Mouse (Mus musculus): ENCODE data around the gene Klhdc7a. TPM values are rescaled to one million over a fixed set of nuclear protein-coding genes. Genes with fewer than 3 reads are reported as not detected.
A peak's percentile ranks its signal among the peaks of the same experiment; 100 is the strongest.

Gene Klhdc7a
- total RNA-seq, 2 experiments from 2014 or later: 8.1 to 9.8 TPM

GRCm38 (mm10) chr4:139960724-139961315, 7.0 kb downstream of the Klhdc7a start:
- no peak for DNase-seq (ENCODE audit: extremely low spot score in 1 of 2, low spot score in 1 of 2)

- DNase-seq (ENCODE audit: extremely low spot score in 1 of 2, low spot score in 1 of 2): no peak
Observed at GRCm38 (mm10) chr4:139960086-139960713, 7.6 kb downstream of the Klhdc7a start.

DNA sequence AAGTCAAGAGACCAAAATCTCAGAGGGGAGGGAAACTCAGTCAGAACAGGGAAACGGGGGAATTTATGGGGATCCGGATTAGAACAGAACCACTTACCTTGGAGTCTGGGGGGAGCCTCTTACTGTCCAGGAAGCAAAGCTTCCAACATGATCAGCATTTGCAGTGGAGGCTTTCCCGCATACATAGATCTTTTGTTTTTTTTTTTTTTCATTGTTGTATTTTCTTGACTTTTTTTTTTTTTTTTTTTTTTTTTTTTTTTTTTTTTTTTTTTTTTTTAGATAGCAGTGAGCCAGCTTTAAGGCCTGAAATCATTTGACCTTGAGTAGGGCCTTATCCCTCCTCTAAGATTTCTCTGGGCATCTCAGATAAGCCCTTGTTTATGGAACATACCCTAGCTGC, 8.6 kb downstream of the Klhdc7a start:
- DNase-seq (ENCODE audit: extremely low spot score in 1 of 2, low spot score in 1 of 2): no peak

DNA sequence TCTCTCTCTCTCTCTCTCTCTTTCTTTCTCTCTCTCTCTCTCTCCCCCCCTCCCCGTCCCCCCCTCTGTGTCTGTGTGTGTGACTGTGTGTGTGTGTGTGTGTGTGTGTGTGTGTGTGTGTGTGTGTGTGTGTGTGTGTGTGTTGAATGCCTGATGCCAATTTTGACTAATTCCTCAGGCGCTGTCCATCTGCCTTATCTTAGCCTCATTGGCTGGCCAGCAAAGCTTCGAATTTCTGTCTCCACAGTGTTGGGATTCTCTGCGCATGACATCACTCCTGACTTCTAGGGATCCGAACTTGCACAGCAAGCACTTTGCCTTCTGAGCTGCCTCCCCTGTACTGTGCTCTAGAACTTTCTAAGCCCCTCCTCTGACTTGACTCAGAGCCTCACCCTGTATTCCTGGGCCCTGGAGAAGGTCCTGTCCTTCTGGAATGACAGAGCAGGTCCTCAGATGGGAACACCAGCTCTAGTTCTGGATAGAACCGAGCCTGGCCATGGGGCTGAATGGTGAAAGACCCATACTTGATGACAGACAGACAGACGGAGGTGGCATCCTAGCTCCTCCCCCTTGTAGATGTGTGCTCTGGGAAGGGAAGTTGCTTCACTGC, 16.8 kb downstream of the Klhdc7a start:
- no peak for DNase-seq (ENCODE audit: extremely low spot score in 1 of 2, low spot score in 1 of 2)

DNA sequence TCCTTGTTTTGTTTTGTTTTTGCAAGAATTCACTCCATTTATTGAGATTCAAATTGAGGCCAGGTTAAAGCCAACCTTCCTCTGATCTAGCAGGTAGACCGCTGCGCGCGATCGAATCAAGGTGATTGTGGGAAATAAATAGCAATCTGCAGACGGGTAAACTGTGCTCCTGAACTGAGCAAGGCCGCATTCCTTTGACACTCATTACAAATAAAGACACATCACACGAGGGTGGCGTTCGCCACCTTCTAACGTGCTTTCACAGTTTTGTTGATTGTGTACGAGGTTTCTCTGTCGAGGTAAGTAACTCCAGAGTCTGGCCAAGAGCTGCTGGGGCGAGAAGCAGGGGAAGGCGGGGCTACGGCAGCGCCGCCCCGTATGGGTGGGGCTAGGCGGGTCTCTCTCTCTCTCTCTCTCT, 17.4 kb downstream of the Klhdc7a start:
- DNase-seq (ENCODE audit: extremely low spot score in 1 of 2, low spot score in 1 of 2): no peak

- DNase-seq (ENCODE audit: extremely low spot score in 1 of 2, low spot score in 1 of 2): no peak
Observed at GRCm38 (mm10) chr4:139948591-139948990, 19.2 kb downstream of the Klhdc7a start.

DNA sequence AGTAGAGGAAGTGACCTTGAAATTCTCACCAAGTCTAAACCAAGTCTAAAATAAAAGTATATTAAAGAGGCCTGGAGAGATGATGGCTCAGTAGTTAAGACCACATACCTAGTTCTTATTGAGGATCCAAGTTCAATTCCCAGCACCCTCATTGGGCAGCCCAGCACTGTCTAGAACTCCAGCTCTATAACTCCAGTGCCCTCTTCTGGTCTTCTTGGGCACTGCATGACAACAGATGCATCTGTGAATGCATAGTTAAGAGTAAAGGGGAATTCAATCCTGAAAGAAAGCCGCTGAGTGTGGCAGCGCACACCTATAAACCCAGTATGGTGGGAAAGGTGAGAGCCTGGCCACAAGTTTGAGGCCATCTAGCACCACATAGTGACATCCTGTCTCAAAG, 20.5 kb downstream of the Klhdc7a start:
- DNase-seq (ENCODE audit: extremely low spot score in 1 of 2, low spot score in 1 of 2): no peak

DNA sequence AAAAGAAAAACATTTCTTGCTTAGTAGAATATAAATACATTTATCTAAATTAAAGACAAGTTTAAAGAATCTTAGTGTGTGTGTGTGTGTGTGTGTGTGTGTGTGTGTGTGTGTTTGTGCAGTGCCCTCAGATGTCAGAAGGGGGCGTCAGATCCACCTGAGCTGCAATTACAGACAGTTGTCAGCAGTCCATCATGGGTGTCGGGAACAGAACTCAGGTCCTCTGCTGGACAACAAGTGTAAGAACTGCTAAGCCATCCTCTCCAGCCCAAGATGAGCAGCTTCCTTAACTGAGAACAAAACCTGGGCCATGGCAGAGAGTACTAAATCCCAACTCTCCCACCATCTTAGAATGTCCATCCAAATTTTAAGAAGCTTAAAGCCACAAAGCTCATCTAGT, 26.0 kb downstream of the Klhdc7a start:
- no peak for DNase-seq (ENCODE audit: extremely low spot score in 1 of 2, low spot score in 1 of 2)

DNA sequence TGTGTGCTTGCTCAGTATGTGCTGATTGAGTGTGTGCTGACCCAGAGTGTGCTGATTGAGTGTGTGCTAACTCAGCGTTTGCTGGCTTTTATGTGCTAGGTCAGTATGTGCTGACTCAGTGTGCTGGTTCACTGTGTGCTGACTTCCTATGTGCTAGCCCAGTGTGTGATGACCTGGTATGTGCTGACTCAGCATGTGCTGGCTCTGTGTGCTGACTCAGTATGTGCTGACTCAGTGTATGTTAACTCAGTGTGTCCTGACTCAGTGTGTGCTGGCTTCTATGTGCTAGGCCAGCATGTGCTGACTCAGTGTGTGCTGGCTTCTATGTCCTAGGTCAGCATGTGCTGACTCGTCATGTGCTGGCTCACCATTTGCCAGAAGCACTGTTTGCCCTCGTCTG, 32.3 kb downstream of the Klhdc7a start:
- no peak for DNase-seq (ENCODE audit: extremely low spot score in 1 of 2, low spot score in 1 of 2)

DNA sequence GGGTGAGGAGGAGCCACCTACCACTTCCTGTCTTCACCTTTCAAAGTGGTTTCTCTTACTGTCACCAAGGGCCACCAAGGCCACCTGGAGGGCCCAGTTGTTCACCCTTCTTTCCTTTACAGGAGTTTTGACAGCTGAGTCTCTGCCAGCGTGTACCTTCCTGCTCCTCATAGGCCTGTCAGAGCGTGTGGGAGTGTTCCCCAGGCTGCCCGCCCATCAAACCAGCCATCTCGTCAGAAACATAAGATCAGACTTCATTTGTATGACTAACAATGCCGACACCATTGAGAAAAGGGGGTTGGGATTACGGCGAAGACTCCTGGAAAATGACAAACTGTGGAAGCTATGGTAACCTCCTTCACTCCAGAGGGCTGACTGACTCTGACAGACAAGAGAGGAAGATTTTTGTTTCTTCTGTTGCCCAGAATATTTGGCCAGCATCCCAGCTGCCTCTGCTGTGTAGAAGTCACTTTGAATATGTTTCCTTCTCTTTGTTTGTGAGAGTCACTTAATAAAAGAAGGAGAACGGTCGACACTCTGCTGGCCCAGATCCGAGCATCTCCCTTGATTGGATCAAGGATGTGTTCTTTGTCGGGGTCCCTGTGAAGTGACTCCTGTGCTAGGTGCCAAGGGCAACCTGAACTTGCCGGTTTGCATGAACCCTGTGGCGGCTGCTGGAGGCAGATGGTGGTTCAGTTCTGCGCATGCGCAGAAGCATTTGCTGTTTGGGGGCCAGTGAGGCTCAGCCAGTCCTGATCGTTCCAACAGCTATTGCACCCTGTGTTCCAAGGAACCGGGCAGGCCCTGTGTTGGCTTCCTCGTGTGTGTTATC, 34.6 kb downstream of the Klhdc7a start:
- DNase-seq (ENCODE audit: extremely low spot score in 1 of 2, low spot score in 1 of 2): peak; percentile 57 to 73

GRCm38 (mm10) chr4:139931790-139932510, 35.9 kb downstream of the Klhdc7a start:
- DNase-seq (ENCODE audit: extremely low spot score in 1 of 2, low spot score in 1 of 2): no peak

GRCm38 (mm10) chr4:139930885-139931284, 36.9 kb downstream of the Klhdc7a start:
- no peak for DNase-seq (ENCODE audit: extremely low spot score in 1 of 2, low spot score in 1 of 2)

DNA sequence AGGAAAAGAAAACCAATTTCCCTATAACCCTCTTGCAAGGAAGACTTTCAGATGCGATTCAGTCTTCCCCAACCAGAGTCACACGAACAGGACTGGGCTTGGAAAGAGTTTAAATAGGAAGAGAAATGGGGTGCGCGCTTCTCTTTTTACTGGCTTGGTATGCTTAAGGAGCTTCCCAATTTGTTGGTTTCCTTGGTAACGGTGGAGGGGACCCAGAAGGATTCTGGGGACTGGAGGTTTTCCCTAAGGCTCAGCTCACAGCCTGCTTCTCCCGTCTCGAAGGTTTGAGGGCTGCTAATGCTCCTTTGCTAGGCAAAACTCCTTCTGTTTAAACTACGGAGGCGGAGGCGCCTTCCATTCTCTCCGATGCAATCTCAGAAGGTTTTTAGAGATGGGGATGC, 41.7 kb downstream of the Klhdc7a start:
- DNase-seq (ENCODE audit: extremely low spot score in 1 of 2, low spot score in 1 of 2): peak in 1 of 2 experiments; percentile 20

DNA sequence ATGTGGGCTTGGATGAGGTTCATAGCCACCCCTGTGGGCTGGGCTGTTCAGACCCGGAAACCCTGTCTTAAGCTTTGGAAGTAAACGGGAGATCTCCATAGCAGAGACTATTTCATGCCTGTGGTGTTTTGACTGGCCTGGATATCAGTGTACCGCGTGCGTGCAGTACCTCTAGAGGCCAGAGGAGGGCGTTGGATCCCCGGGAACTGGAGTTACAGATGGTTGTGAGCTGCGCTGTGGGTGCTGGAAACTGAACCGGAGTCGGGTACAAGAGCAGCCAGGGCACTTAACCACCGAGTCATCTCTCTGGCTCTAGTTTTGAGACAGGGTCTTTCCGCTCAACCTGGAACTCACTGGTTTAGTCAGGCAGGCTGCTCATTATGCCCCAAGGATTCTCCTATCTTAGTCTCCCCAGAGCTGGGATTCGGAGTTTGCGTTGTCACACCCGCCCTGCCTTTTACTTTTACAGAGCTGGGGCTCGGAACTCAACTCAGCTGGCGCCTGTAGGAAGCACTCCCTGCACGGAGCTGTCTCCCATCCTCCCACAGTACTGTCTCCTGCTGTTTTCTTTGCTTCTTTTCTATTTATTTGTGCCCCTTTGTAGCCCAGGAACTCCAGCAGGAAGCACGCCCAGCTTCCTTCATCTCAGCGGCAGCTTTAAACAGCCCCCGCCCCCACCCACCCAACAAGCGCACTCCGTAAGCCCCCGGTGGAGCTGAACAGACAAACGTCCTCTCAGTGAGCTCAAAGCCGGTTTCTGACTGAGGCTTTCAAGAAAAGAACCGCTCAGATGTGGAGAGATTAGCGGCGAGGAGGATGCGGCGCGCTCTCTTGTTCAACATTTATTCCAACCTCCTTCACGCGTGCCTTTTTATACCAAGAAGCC, 42.3 kb downstream of the Klhdc7a start:
- DNase-seq (ENCODE audit: extremely low spot score in 1 of 2, low spot score in 1 of 2): no peak

DNA sequence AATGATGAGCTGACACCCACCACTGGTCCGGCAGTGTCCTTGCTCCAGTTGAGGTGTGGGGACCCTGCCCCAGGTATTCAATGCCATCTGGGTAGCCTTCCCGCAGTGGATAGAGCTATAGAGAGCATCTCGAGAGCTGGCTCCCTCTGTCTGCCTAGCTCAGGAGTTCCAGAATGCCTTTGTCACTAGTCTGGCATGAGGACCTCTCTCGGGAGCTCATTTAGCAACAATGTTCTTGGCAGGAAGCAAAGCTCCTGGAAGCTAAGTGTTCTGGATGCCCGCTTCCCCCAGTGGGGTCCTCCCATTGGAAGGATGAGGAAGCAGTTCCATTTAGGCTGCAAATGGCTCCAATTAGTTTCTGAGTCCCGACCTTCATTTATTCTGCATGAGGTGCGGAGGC, 51.1 kb downstream of the Klhdc7a start:
- DNase-seq (ENCODE audit: extremely low spot score in 1 of 2, low spot score in 1 of 2): no peak

Small RNAs within 50 kb of the gene (microRNA-seq; reads per million reads assigned to microRNA genes)
- 0 reads per million in 2 experiments for gene Mir2139

Other genes with a start within 250 kb of the Klhdc7a start
- not detected for gene Pax7, start 134.5 kb downstream of the Klhdc7a start, total RNA-seq (2021)